Mouse (Mus musculus) frontal cortex, postnatal 25 days (tissue): ENCODE data around the gene Bmp2k.
A peak's percentile ranks its signal among the peaks of the same experiment; 100 is the strongest.

Experiments used
- DNase-seq, 2 experiments: peaks; one replicate each; pipeline ENCODE4 v3.0.0; 2022; ENCODE audit warnings: low spot score in 2 of 2

Bmp2k gene

GRCm38 (mm10) chr5:97099954-97100353 is 102.5 kb downstream of the Bmp2k start:
- no peak for DNase-seq

- no peak for DNase-seq
Observed at GRCm38 (mm10) chr5:97108333-97108732, 110.8 kb downstream of the Bmp2k start.

GRCm38 (mm10) chr5:97110133-97110532 is 112.6 kb downstream of the Bmp2k start:
- no peak for DNase-seq

- DNase-seq = no peak
Observed at GRCm38 (mm10) chr5:97110697-97111096, 113.2 kb downstream of the Bmp2k start.

- DNase-seq = peak; percentile 93 to 94
Observed at GRCm38 (mm10) chr5:97111207-97111910, 113.9 kb downstream of the Bmp2k start, which contains the start of gene Paqr3. TSS of gene Paqr3 (minus strand) at chr5:97111596.

- no peak for DNase-seq
Observed at GRCm38 (mm10) chr5:97124977-97125376, 127.5 kb downstream of the Bmp2k start.

GRCm38 (mm10) chr5:97125459-97125970 is 128.0 kb downstream of the Bmp2k start:
- no peak for DNase-seq

GRCm38 (mm10) chr5:97126005-97126404 is 128.5 kb downstream of the Bmp2k start:
- no peak for DNase-seq

GRCm38 (mm10) chr5:97127284-97127683 is 129.8 kb downstream of the Bmp2k start:
- DNase-seq = no peak

GRCm38 (mm10) chr5:97128242-97129226 is 131.0 kb downstream of the Bmp2k start:
- peak; percentile 45 to 61 for DNase-seq

GRCm38 (mm10) chr5:97129589-97129988 is 132.1 kb downstream of the Bmp2k start:
- DNase-seq = no peak

- DNase-seq = no peak
Observed at GRCm38 (mm10) chr5:97135331-97135730, 137.8 kb downstream of the Bmp2k start.
